Mouse (Mus musculus): ENCODE results near the gene Edc3.

DNA sequence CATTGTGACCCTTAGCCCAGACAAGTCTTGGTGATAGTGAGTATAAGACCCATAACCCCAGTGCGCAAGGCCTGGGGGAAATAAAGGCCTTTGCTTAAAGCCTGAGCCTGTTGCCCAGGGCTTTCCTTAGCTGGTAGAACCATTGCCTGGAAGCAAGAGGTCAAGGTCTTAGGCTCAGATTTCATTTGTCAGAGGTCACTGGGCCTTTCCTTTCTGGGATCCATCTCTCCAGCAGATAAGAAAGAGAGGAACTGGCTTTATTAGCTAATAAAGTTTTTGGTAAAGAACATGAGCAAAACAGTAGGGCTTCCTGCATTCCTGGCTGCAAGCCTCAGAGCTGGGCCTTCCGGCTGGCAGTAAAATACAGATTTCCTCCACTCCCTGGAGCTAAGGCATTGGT, 14.2 kb upstream of the Edc3 start:
- TF ChIP-seq CTCF (IDR thresholded peaks at IDR 0.05) (no peak), EP300 (IDR thresholded peaks at IDR 0.05) (no peak)
